Mouse (Mus musculus): ENCODE data around the gene Wwox. TPM values are rescaled to one million over a fixed set of nuclear protein-coding genes. Genes with fewer than 3 reads are reported as not detected.

Wwox gene
- polyA plus RNA-seq, 1 experiment from 2014 or later: 14.9 TPM

DNA sequence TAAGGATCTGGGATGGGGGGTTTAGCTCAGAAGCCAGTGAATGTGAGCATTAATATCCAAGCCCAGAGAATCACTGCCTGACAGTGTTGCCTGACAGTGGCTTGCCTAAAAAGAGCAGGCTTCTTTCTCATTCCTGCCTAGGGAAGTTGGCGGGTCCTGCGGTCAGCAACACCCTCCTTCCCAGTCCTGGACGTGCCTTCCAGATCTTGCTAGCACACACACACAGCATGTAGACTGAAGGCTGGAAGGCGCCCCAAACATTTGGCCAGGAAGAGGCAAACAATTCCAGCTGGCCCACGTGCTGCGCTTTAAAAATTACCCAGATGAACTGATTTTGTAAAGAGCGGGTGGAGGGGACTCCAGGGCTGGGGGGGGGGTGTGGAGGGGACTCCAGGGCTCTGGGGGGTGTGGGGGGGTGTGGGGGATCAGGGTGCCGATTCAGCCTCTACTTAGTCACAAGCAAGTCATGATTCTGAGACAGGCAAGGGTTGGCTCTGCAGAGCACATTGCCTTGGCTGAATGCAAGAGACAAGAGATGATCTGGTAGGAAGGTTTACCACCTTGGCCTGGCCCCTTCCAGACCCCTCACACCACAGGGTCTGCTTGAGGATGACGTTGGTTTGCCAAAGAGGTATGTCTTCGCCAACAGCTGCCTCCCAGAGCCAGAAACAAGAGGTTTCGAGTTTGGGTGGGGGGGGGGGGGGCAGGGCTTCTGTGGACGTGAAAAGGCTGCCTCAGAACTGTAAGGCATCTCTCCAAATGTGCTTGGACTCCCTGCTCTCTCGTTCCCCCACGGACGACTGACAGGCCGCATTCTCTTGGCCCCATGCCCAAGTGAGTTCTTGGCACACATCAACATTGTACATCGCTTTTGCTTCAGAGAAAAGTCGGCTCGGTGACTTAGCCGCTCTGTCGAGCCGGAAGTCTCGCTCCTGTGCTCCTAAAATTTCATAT, 334.3 kb downstream of the Wwox start:
- peaks cover 12% of the 10 kb centered on the region for H3K4me1 ChIP-seq (ENCODE audit: control insufficient read depth, insufficient read depth, low read depth, low read length)
- ATAC-seq: peak; percentile 79
- H3K27ac ChIP-seq (ENCODE audit: low read depth, low read length): peak overlapping the region; percentile 68
- H3K36me3 ChIP-seq (ENCODE audit: control insufficient read depth, insufficient read depth, low read length): no peaks in the 10 kb centered on the region
- no peak overlapping the region; the same call in 1 of the 2 replicates for H3K9ac ChIP-seq (ENCODE audit: low read depth, low read length)
- 33% methylated on average over 22 of the region's 23 CpGs for WGBS
- no peak overlapping the region for H3K4me3 ChIP-seq (ENCODE audit: low read length)
- no peaks in the 10 kb centered on the region for H3K9me3 ChIP-seq (ENCODE audit: control insufficient read depth, low read length)
- H3K27me3 ChIP-seq (replicated peaks; ENCODE audit: control insufficient read depth, insufficient read depth, low read length): no peaks in the 10 kb centered on the region
- peak overlapping the region; percentile 27 for H3K4me2 ChIP-seq (ENCODE audit: low read length)

DNA sequence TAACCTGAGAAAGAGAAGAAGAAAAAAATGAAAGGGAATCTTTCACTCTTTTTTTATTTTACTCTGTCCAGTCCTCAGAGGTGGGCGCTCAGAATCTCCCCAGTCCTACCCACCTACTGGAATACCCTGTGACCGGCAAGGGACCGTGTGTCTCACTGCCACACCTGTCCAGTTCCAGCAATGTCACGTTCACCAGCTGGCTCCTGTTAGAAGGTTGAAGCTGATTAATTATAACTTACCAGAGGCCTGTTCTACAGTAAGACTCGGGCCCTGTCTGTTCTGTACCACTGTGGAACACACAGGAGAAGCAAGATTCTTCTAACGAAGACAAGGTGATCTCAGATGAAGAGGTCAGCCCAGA, 334.9 kb downstream of the Wwox start:
- H3K27me3 ChIP-seq (replicated peaks; ENCODE audit: control insufficient read depth, insufficient read depth, low read length): no peaks in the 10 kb centered on the region
- H3K36me3 ChIP-seq (ENCODE audit: control insufficient read depth, insufficient read depth, low read length): no peaks in the 10 kb centered on the region
- H3K4me2 ChIP-seq (ENCODE audit: low read length): peak overlapping the region; percentile 27
- 69% methylated on average over 6 of the region's 6 CpGs for WGBS
- H3K27ac ChIP-seq (ENCODE audit: low read depth, low read length): 0 out of 2 replicates have a peak overlapping the region, but pooled peaks have one; percentile 13
- H3K4me1 ChIP-seq (ENCODE audit: control insufficient read depth, insufficient read depth, low read depth, low read length): peaks cover 12% of the 10 kb centered on the region
- H3K9ac ChIP-seq (ENCODE audit: low read depth, low read length): no peak overlapping the region; the same call in 1 of the 2 replicates
- 0 out of 2 replicates have a peak, but pooled peaks have one; percentile 43 for ATAC-seq
- no peaks in the 10 kb centered on the region for H3K9me3 ChIP-seq (ENCODE audit: control insufficient read depth, low read length)
- H3K4me3 ChIP-seq (ENCODE audit: low read length): no peak overlapping the region

DNA sequence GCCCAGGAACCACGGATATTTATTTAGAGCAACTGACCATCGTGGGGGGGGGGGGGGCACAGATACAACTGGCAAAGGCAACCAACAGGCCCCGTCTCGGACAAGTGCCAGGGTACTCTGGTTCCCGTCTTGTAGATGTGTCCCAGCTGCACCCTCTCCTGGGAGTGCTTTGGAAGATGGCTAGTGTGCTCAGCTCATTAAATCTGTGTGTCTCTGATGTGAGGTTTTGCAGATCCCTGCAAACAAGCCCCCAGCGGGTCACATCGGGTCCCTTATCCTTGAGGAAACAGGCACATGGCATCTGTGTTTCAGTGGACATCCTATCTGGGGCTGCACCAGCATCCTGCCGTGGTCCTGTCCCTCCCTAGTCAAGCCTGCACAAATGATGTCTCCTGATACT, 336.1 kb downstream of the Wwox start:
- no peak overlapping the region for H3K9ac ChIP-seq (ENCODE audit: low read depth, low read length)
- H3K27me3 ChIP-seq (replicated peaks; ENCODE audit: control insufficient read depth, insufficient read depth, low read length): no peaks in the 10 kb centered on the region
- no peak for ATAC-seq
- 56% methylated on average over 8 of the region's 8 CpGs for WGBS
- peaks cover 12% of the 10 kb centered on the region for H3K4me1 ChIP-seq (ENCODE audit: control insufficient read depth, insufficient read depth, low read depth, low read length)
- no peaks in the 10 kb centered on the region for H3K36me3 ChIP-seq (ENCODE audit: control insufficient read depth, insufficient read depth, low read length)
- H3K4me2 ChIP-seq (ENCODE audit: low read length): no peak overlapping the region
- H3K4me3 ChIP-seq (ENCODE audit: low read length): no peak overlapping the region
- H3K27ac ChIP-seq (ENCODE audit: low read depth, low read length): no peak overlapping the region
- no peaks in the 10 kb centered on the region for H3K9me3 ChIP-seq (ENCODE audit: control insufficient read depth, low read length)

DNA sequence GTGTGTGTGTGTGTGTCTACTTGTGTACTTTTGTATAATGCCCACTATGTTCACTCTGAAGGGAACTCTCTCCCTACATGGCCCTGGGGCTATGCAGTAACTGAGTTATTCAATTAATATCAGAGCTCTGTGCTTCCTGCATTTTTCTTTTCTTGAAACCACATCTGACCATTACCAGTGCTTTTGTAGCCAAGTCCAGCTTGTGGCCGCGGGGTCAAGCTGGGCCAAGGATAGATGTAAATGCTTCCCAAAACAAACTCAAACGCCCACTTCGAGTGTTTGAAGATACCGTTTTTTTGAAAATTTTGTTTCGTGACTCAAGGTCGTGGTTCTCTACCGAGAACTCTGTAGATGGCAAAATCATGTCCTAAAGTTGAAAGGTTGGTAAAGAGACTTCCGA, 337.2 kb downstream of the Wwox start:
- Histone ChIP-seq H3K9ac (ENCODE audit: low read depth, low read length) (no peak overlapping the region), H3K4me2 (ENCODE audit: low read length) (no peak overlapping the region), H3K27ac (ENCODE audit: low read depth, low read length) (no peak overlapping the region), H3K4me3 (ENCODE audit: low read length) (no peak overlapping the region), H3K27me3 (replicated peaks; ENCODE audit: control insufficient read depth, insufficient read depth, low read length) (no peaks in the 10 kb centered on the region), H3K9me3 (ENCODE audit: control insufficient read depth, low read length) (no peaks in the 10 kb centered on the region), H3K4me1 (ENCODE audit: control insufficient read depth, insufficient read depth, low read depth, low read length) (peaks cover 12% of the 10 kb centered on the region), H3K36me3 (ENCODE audit: control insufficient read depth, insufficient read depth, low read length) (no peaks in the 10 kb centered on the region)
- 95% methylated on average over 9 of the region's 9 CpGs for WGBS
- no peak for ATAC-seq

DNA sequence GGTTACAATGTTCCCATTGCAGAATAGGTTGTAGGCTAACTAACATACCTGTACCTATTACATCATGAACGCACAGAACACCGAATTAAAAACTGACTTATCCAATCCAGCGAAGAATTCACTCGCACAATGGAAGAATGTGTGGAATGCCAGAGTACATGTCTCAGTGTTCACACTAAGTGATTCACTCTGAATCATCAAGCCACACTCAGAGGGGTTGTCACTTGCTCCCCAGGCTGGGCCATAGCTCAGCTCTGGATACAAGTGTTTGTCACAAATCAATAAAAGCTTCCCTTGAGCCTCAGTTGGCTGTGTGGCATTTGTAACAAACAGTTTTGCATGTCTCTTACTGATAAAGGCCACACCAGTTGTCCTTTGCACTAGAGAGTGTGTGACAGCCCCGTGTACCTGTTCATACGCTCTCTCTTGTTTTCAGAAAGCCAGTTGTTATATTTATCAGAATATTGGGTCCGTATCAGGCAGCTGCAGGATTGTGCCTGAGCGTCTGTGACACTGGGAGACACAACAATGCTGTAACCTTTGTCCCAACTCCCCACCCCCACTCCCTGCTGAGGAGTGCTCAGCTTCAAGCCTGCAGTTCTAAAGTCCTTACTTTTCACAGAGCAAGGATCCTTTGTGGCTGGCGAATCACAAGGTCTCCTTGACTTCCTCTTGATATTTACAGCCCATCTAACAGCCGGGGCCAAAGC, 338.0 kb downstream of the Wwox start:
- WGBS: 62% methylated on average over 10 of the region's 10 CpGs
- ATAC-seq: no peak

DNA sequence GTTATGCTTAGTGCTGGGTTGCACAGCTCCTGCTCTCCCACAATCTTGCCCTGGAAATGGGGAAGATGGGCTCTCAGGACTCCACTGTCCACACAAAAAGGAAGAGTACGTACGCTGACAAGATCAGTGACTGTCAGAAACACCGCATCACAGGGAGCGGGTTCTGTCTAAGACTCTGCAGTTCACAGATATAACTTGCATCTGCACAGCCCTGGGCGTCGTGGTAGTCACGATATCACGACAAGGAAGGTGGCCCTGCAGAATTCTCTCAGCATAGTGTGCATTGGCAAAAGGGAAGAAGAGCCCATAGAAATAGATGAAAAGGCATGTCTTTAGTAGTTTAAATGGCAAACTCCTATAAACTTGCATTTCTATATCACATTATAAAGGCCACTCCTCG, 339.5 kb downstream of the Wwox start:
- H3K4me1 ChIP-seq (ENCODE audit: control insufficient read depth, insufficient read depth, low read depth, low read length): peaks cover 6% of the 10 kb centered on the region
- no peak for ATAC-seq
- no peak overlapping the region for H3K9ac ChIP-seq (ENCODE audit: low read depth, low read length)
- H3K9me3 ChIP-seq (ENCODE audit: control insufficient read depth, low read length): no peaks in the 10 kb centered on the region
- WGBS: 83% methylated on average over 9 of the region's 9 CpGs
- no peak overlapping the region for H3K4me2 ChIP-seq (ENCODE audit: low read length)
- no peak overlapping the region for H3K4me3 ChIP-seq (ENCODE audit: low read length)
- no peak overlapping the region for H3K27ac ChIP-seq (ENCODE audit: low read depth, low read length)
- H3K36me3 ChIP-seq (ENCODE audit: control insufficient read depth, insufficient read depth, low read length): no peaks in the 10 kb centered on the region
- H3K27me3 ChIP-seq (replicated peaks; ENCODE audit: control insufficient read depth, insufficient read depth, low read length): no peaks in the 10 kb centered on the region

More for the DNA sequence above, 338.0 kb downstream of the Wwox start:
- Histone ChIP-seq H3K9ac (ENCODE audit: low read depth, low read length) (no peak overlapping the region), H3K36me3 (ENCODE audit: control insufficient read depth, insufficient read depth, low read length) (no peaks in the 10 kb centered on the region), H3K9me3 (ENCODE audit: control insufficient read depth, low read length) (no peaks in the 10 kb centered on the region), H3K4me1 (ENCODE audit: control insufficient read depth, insufficient read depth, low read depth, low read length) (peaks cover 12% of the 10 kb centered on the region), H3K27ac (ENCODE audit: low read depth, low read length) (no peak overlapping the region), H3K4me3 (ENCODE audit: low read length) (no peak overlapping the region), H3K4me2 (ENCODE audit: low read length) (no peak overlapping the region), H3K27me3 (replicated peaks; ENCODE audit: control insufficient read depth, insufficient read depth, low read length) (no peaks in the 10 kb centered on the region)

DNA sequence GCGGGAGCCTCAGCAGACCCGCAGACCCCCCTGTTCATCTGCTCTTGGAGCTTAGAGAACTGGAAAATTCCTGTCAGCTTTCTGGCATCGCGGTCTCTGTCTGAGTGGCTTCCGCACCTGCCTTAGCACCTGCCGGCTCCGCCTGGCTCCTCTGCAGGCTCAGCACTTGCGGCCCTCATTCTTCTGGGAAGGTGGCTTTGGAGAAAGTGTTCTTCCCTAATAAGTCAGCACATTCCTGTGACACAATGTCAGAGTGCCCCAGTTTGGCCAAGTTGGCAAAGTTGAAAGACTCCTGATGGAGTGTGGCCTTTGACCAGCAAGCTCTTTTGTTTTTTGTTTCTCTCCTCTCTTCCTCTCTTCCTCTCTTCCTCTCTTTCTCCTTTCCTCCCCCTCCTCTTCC, 343.9 kb downstream of the Wwox start:
- no peak overlapping the region for H3K9ac ChIP-seq (ENCODE audit: low read depth, low read length)
- no peak overlapping the region for H3K4me2 ChIP-seq (ENCODE audit: low read length)
- no peak for ATAC-seq
- H3K27me3 ChIP-seq (replicated peaks; ENCODE audit: control insufficient read depth, insufficient read depth, low read length): no peaks in the 10 kb centered on the region
- WGBS: 83% methylated on average over 8 of the region's 8 CpGs
- H3K27ac ChIP-seq (ENCODE audit: low read depth, low read length): no peak overlapping the region
- H3K9me3 ChIP-seq (ENCODE audit: control insufficient read depth, low read length): no peaks in the 10 kb centered on the region
- no peaks in the 10 kb centered on the region for H3K36me3 ChIP-seq (ENCODE audit: control insufficient read depth, insufficient read depth, low read length)
- no peak overlapping the region for H3K4me3 ChIP-seq (ENCODE audit: low read length)
- H3K4me1 ChIP-seq (ENCODE audit: control insufficient read depth, insufficient read depth, low read depth, low read length): no peaks in the 10 kb centered on the region

DNA sequence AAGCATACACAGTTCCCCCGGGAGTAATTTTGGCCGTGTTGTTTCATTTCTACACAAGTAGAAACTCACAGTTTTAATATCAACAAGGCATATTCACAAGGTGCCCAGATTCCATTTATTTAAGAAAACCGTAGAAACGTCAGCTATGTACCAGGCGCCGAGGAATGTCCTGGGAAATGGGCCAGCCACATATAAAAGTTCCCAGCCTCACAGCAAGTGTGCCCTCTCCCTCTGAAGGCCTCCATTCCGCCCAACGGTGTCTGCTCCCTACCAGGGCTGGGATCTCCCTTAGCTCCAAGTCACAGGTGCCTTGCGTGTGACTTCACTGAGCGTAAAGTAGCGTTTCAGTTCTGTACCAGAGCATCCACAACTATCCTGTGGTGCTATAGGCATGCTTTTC, 346.4 kb downstream of the Wwox start:
- no peak overlapping the region for H3K27ac ChIP-seq (ENCODE audit: low read depth, low read length)

DNA sequence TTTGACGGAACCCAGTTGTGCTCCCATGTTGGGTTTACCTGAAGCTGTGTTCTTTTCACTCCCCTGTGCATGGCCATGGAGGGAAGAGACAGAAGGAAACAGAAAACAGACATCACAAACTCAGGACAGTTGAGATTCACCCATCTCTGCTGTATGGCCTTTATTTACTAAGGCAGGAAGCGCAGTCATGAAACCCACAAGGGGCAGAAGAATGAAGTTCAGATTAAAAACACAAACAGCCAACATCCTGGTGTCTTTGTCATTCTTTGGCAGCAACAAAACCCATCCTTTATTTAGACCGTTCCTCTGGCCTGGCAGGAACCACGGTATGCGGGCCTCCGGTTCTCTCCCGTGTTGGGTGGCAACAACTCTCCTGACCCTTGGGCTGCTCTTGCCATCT, 350.2 kb downstream of the Wwox start:
- no peak overlapping the region for H3K27ac ChIP-seq (ENCODE audit: low read depth, low read length)
- no peak overlapping the region for H3K4me2 ChIP-seq (ENCODE audit: low read length)
- no peak overlapping the region for H3K9ac ChIP-seq (ENCODE audit: low read depth, low read length)
- 80% methylated on average over 7 of the region's 7 CpGs for WGBS
- no peaks in the 10 kb centered on the region for H3K4me1 ChIP-seq (ENCODE audit: control insufficient read depth, insufficient read depth, low read depth, low read length)
- no peaks in the 10 kb centered on the region for H3K27me3 ChIP-seq (replicated peaks; ENCODE audit: control insufficient read depth, insufficient read depth, low read length)
- H3K9me3 ChIP-seq (ENCODE audit: control insufficient read depth, low read length): no peaks in the 10 kb centered on the region
- H3K4me3 ChIP-seq (ENCODE audit: low read length): no peak overlapping the region
- no peak for ATAC-seq
- H3K36me3 ChIP-seq (ENCODE audit: control insufficient read depth, insufficient read depth, low read length): no peaks in the 10 kb centered on the region

More for the DNA sequence above, 346.4 kb downstream of the Wwox start:
- Histone ChIP-seq H3K4me3 (ENCODE audit: low read length) (no peak overlapping the region), H3K36me3 (ENCODE audit: control insufficient read depth, insufficient read depth, low read length) (no peaks in the 10 kb centered on the region), H3K27me3 (replicated peaks; ENCODE audit: control insufficient read depth, insufficient read depth, low read length) (no peaks in the 10 kb centered on the region), H3K9me3 (ENCODE audit: control insufficient read depth, low read length) (no peaks in the 10 kb centered on the region), H3K4me2 (ENCODE audit: low read length) (no peak overlapping the region), H3K4me1 (ENCODE audit: control insufficient read depth, insufficient read depth, low read depth, low read length) (no peaks in the 10 kb centered on the region), H3K9ac (ENCODE audit: low read depth, low read length) (no peak overlapping the region)
- ATAC-seq: no peak
- 78% methylated on average over 11 of the region's 11 CpGs for WGBS

Data from hindbrain, embryonic 16.5 days (tissue).